Mouse (Mus musculus): ENCODE measurements around the gene Krtap6-2. TPM values are rescaled to one million over a fixed set of nuclear protein-coding genes. Genes with fewer than 3 reads are reported as not detected.
A peak's percentile ranks its signal among the peaks of the same experiment; 100 is the strongest.

The Krtap6-2 gene
- total RNA-seq (2021) = not detected

DNA sequence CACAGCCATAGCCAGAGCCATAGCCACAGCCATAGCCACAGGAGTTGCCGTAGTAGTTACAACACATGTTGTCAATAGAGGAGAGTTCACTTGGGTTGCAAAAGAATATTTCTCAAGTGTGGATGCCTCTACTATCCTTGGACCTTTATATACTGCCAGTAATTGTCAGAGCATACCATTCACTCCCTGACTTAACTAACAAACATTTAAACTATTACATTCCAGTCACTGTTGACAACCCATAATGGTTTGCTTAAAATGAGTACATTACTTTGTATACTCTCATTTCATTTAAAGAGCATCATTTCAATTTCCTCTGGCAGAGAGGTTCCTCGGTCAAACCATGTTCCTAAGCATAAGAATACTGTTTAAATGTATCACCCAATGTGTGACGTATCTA is at the start of gene Krtap6-2:
Gene Krtap6-2 (minus strand): TSS at position 101 of the 400 bp plus-strand sequence.
- DNase-seq (ENCODE audit: extremely low spot score in 1 of 2, low spot score in 2 of 2) = no peak
- intact Hi-C loops (cut with DNase I) = no loop called here

DNA sequence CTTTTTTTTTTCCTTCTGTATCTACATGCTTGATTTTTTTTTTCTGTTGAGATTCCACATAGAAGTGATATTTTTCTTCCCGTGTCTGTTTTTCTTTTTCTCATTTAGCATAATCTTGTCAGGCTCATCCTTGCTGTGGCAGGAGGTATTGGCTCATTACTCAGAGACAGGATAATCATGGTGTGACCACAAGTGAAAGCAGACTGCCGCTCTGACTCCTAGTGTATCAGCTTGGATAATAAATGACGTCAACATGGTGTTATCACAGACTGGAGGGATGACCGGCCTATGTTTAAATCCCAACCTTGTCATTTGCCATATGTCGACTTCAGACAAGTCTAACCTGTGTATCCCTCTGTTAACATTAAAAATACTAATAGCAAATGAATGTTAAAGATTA is 41.3 kb upstream of the Krtap6-2 start:
- intact Hi-C loops (cut with DNase I) = no loop called here
- no peak for DNase-seq (ENCODE audit: extremely low spot score in 1 of 2, low spot score in 2 of 2)

DNA sequence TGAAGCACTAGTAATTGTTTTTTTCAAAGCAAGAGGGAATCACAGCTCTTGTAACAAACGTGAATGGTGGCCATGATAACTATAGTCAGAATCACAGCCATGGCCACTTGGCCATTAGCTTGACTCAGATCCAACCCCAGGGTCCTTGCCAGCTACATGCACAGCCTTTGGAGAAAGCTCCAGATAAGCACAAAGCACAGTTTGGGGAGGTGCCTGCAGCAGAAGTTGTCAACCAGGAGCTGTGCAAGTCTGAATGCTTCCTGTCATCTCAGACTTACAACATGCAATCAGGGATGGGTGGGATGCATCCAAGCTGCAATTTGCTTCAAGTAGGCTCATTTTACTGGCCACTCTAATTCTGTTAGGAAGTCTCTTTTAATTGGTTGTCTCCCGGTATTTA is 9.7 kb upstream of the Krtap6-2 start:
- DNase-seq (ENCODE audit: extremely low spot score in 1 of 2, low spot score in 2 of 2) = peak in 1 of 2 experiments; percentile 1
- intact Hi-C loops (cut with DNase I) = no loop called here

DNA sequence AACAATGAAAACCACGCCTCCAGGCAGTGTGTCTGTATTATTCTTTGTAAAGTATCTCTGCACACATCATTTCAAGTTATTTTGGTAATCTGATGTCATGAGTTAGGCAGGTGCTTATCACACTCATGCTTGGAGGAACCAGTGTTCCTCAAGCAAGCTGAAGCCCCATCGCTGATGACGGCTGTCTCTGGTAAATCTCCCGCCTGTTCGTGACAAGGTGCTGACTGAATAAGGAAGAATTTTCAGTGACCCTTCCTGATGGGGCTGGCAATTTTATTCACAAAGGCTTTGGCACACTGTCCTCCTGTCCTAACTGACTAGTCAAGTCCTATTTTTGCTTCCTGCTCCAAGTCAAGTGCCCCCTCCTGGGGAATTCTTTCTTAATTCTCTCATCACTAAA is 5.4 kb upstream of the Krtap6-2 start:
- DNase-seq (ENCODE audit: extremely low spot score in 1 of 2, low spot score in 2 of 2) = no peak
- intact Hi-C loops (cut with DNase I) = no loop called here

DNA sequence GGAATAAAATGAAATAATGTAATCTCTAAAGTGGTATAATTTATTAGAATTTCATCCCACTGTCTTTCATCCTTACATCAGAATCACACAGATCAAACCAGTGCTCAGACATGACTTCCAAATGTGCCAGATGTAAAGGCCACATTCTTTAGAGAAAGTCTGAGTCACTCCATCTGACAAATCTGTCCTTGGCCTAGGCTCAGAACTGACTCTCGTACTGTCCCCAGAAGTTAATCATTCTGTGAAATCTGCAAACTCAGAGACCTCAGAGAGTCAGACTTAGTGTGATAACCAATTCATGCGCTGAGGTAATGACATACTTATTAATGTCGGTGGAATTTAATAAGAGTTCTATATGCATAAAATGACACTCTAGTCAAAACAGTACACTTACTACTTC is 3.6 kb downstream of the Krtap6-2 start:
- no peak for DNase-seq (ENCODE audit: extremely low spot score in 1 of 2, low spot score in 2 of 2)
- intact Hi-C loops (cut with DNase I) = no loop called here

DNA sequence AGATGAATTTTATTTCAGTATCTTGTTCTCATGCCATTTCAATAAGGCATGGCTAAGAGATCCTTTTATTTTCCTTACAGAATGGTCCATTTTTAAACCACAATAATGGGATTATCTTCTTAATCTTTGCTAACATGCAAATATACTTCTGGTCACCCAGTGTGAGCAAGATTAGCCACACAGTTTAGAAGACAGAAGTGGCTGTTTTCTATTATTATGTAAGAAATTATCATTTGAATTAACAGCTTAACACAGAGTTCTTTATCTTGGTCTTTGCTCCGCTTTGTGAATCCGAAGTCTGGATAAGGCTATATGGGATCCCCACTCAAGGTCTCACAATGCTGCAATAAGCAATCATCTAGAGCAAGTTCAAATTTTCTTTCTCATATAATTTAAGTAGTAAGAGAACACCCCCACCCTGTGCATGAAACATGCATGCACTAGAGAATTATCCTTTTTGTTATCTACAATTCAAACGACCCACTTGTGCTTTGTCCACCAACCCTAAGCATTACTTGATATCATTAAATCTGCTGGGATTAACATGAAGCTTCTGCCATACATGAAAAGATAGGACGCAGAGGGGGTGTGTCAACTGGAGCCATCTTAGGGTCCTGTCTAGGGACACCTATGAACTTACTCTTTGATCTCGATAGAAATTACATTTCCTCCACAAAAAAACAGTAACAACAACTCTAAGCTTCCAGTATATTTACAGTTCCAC is 9.4 kb downstream of the Krtap6-2 start:
- DNase-seq (ENCODE audit: extremely low spot score in 1 of 2, low spot score in 2 of 2) = no peak

DNA sequence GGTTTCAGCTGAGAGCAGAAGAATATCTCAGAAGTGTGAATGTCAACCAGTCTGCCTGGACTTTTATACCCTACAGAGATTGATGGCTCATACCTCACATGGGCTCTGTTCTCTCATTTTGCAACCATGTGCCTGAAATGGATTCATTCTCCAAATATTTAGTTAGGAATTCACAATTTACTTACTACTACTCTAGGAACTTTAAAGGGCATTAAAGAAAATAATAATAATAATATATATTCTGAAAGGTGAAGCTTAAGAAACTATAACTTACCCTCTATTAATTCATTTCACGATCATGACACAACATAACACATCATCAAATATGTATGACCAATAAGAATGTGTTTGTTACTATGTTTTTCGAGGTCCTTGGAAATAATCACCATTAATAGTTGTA is 16.1 kb downstream of the Krtap6-2 start, which contains the start of gene Krtap21-1:
Gene Krtap21-1 (minus strand): TSS at position 101 of the 400 bp plus-strand sequence.
- no peak for DNase-seq (ENCODE audit: extremely low spot score in 1 of 2, low spot score in 2 of 2)
- intact Hi-C loops (cut with DNase I) = no loop called here

More for the DNA sequence above, 9.4 kb downstream of the Krtap6-2 start:
- intact Hi-C loops (cut with DNase I) = no loop called here

DNA sequence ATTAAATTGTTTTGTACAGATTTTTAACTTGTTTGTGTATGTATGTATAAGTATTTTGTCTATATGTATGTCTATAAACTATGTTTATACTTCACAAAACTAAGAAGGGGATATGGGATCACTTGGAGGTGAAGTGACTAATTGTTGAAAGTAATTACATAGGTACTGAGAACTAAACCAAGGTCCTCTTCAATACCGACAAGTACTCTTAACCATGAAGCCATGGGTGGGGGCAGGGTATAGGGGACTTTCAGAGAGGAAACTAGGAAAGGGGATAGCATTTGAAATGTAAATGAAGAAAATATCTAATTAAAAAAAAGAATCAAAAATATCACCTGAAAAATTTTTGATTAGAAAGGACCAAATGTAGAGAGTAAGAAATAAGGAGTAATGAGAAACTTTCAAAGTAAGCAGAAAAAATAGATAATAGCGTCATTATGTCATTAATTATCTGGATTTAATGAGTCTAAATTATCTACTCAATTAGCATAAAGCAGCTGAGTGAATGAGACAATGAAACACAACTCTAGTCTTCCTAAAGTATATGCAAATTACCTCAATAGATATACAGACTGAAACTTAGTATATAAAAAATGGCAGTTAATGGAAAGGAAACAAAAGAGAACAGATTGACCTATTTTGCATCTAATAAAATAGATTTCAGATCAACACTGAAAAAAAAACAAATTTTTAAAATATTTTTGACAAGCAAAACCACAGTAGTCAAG is 47.0 kb downstream of the Krtap6-2 start:
- intact Hi-C loops (cut with DNase I) = no loop called here
- DNase-seq (ENCODE audit: extremely low spot score in 1 of 2, low spot score in 2 of 2) = no peak

Other genes starting within 250 kb of the Krtap6-2 start
- not detected for gene 1110057P08Rik, start 245.4 kb downstream of the Krtap6-2 start, total RNA-seq (2021)
- not detected for gene Krtap20-2, start 214.2 kb downstream of the Krtap6-2 start, total RNA-seq (2021)
- not detected for gene Krtap21-1, start 16.2 kb downstream of the Krtap6-2 start, total RNA-seq (2021)
- not detected for gene Krtap8-1, start 67.8 kb upstream of the Krtap6-2 start, total RNA-seq (2021)
- gene Krtap7-1, start 88.2 kb upstream of the Krtap6-2 start, total RNA-seq (2021) = under 1 TPM; 0.60 to 0.63 TPM
- not detected for gene Krtap11-1, start 151.1 kb upstream of the Krtap6-2 start, total RNA-seq (2021)